Mouse (Mus musculus): ENCODE results near the gene Rgs6. TPM values are rescaled to one million over a fixed set of nuclear protein-coding genes. Genes with fewer than 3 reads are reported as not detected.

Rgs6 gene
- polyA plus RNA-seq, 1 experiment from 2014 or later, result 16.7 TPM

- Histone ChIP-seq H3K27ac (ENCODE audit: low read length) (no peak overlapping the region), H3K4me3 (replicated peaks; ENCODE audit: low read length) (no peak overlapping the region), H3K36me3 (ENCODE audit: control insufficient read depth, insufficient read depth) (no peaks in the 10 kb centered on the region), H3K9ac (replicated peaks; ENCODE audit: low read depth, low read length) (no peak overlapping the region), H3K4me2 (ENCODE audit: low read length) (no peak overlapping the region), H3K4me1 (replicated peaks; ENCODE audit: control insufficient read depth, insufficient read depth, low read length) (no peaks in the 10 kb centered on the region), H3K9me3 (ENCODE audit: control insufficient read depth, low read length) (no peaks in the 10 kb centered on the region), H3K27me3 (replicated peaks; ENCODE audit: control insufficient read depth, insufficient read depth, low read length) (no peaks in the 10 kb centered on the region)
- no peak for ATAC-seq
- 59% methylated on average over 4 of the region's 4 CpGs for WGBS
These were observed 138.2 kb downstream of the Rgs6 start for GRCm38 (mm10) chr12:82726255-82726654.

- H3K4me3 ChIP-seq (replicated peaks; ENCODE audit: low read length), result no peak overlapping the region
- H3K36me3 ChIP-seq (ENCODE audit: control insufficient read depth, insufficient read depth), result no peaks in the 10 kb centered on the region
- H3K27ac ChIP-seq (ENCODE audit: low read length), result no peak overlapping the region
- H3K9ac ChIP-seq (replicated peaks; ENCODE audit: low read depth, low read length), result no peak overlapping the region
- no peaks in the 10 kb centered on the region for H3K9me3 ChIP-seq (ENCODE audit: control insufficient read depth, low read length)
- 82% methylated on average over 7 of the region's 7 CpGs for WGBS
- H3K4me2 ChIP-seq (ENCODE audit: low read length), result no peak overlapping the region
- no peaks in the 10 kb centered on the region for H3K4me1 ChIP-seq (replicated peaks; ENCODE audit: control insufficient read depth, insufficient read depth, low read length)
- H3K27me3 ChIP-seq (replicated peaks; ENCODE audit: control insufficient read depth, insufficient read depth, low read length), result no peaks in the 10 kb centered on the region
- ATAC-seq, result no peak
These were observed 143.5 kb downstream of the Rgs6 start for GRCm38 (mm10) chr12:82731587-82731986.

GRCm38 (mm10) chr12:82742955-82743354, 154.9 kb downstream of the Rgs6 start:
- Histone ChIP-seq H3K4me3 (replicated peaks; ENCODE audit: low read length) (no peak overlapping the region), H3K4me2 (ENCODE audit: low read length) (no peak overlapping the region), H3K4me1 (replicated peaks; ENCODE audit: control insufficient read depth, insufficient read depth, low read length) (no peaks in the 10 kb centered on the region), H3K36me3 (ENCODE audit: control insufficient read depth, insufficient read depth) (no peaks in the 10 kb centered on the region), H3K9me3 (ENCODE audit: control insufficient read depth, low read length) (no peaks in the 10 kb centered on the region), H3K9ac (replicated peaks; ENCODE audit: low read depth, low read length) (no peak overlapping the region), H3K27me3 (replicated peaks; ENCODE audit: control insufficient read depth, insufficient read depth, low read length) (no peaks in the 10 kb centered on the region), H3K27ac (ENCODE audit: low read length) (no peak overlapping the region)
- 83% methylated on average over 3 of the region's 3 CpGs for WGBS
- ATAC-seq, result no peak

DNA sequence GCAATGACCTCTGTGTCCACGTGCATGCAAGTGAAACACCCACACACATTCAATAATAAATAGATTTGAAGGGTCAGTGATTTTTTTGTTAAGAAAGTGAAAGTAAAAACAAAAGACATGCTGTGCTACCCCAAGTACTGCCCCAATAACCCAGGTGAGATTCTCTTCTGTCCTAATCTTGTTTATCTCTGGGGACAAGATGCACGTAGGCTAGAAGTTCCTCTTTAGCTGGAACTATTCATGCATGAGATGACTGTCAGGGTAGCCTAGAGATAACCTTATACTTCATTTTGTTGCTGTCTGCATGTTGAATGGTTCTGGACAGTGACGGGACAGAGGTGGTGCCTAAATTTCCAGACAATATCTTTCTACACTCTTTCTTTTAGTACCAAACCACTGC, 155.9 kb downstream of the Rgs6 start:
- Histone ChIP-seq H3K4me2 (ENCODE audit: low read length) (no peak overlapping the region), H3K4me1 (replicated peaks; ENCODE audit: control insufficient read depth, insufficient read depth, low read length) (no peaks in the 10 kb centered on the region), H3K27me3 (replicated peaks; ENCODE audit: control insufficient read depth, insufficient read depth, low read length) (no peaks in the 10 kb centered on the region), H3K36me3 (ENCODE audit: control insufficient read depth, insufficient read depth) (no peaks in the 10 kb centered on the region), H3K4me3 (replicated peaks; ENCODE audit: low read length) (no peak overlapping the region), H3K27ac (ENCODE audit: low read length) (no peak overlapping the region), H3K9ac (replicated peaks; ENCODE audit: low read depth, low read length) (no peak overlapping the region), H3K9me3 (ENCODE audit: control insufficient read depth, low read length) (no peaks in the 10 kb centered on the region)
- ATAC-seq, result no peak
- 41% methylated on average over 3 of the region's 3 CpGs for WGBS

DNA sequence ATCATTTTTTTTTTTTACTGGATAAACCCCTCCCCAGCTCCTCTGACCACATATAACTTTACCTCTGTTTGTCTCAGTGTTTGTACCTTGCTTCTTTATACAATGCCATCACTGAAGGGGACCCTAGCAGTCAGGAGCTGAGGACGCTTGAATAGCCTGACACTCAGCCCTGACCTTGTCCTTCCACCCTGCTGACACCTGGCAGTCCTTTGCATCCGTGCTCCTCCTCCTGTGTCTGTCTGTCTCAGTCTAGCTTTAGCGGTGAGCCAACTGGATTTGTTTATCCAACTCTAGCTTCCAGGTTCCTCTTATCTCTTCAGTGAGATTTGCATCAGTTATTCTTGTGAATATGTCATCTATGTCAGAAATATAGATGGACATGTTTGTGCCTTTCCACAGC, 156.7 kb downstream of the Rgs6 start:
- H3K27ac ChIP-seq (ENCODE audit: low read length), result no peak overlapping the region
- 66% methylated on average over 3 of the region's 3 CpGs for WGBS
- ATAC-seq, result no peak
- no peaks in the 10 kb centered on the region for H3K27me3 ChIP-seq (replicated peaks; ENCODE audit: control insufficient read depth, insufficient read depth, low read length)
- H3K36me3 ChIP-seq (ENCODE audit: control insufficient read depth, insufficient read depth), result no peaks in the 10 kb centered on the region
- no peak overlapping the region for H3K4me2 ChIP-seq (ENCODE audit: low read length)
- H3K9me3 ChIP-seq (ENCODE audit: control insufficient read depth, low read length), result no peaks in the 10 kb centered on the region
- no peaks in the 10 kb centered on the region for H3K4me1 ChIP-seq (replicated peaks; ENCODE audit: control insufficient read depth, insufficient read depth, low read length)
- H3K9ac ChIP-seq (replicated peaks; ENCODE audit: low read depth, low read length), result no peak overlapping the region
- H3K4me3 ChIP-seq (replicated peaks; ENCODE audit: low read length), result no peak overlapping the region

DNA sequence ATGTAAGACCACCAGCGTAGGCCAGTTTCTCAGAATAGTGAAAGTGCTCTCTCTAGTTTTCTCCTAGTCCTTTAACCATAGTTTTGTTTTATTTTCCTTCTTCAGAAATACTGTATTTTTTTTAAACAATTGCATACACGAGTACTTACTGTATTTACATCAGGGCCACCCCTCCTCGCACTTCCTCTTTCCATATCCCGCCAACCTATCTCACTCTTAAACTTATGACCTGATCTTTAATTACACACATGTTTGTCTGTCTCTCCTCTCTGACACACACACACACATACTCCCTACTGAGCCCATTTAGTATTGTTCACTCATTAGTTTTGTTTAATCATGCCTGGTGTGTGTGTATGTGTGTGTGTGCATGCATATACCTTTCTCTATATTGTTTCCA, 159.0 kb downstream of the Rgs6 start:
- Histone ChIP-seq H3K9me3 (ENCODE audit: control insufficient read depth, low read length) (no peaks in the 10 kb centered on the region), H3K9ac (replicated peaks; ENCODE audit: low read depth, low read length) (no peak overlapping the region), H3K27me3 (replicated peaks; ENCODE audit: control insufficient read depth, insufficient read depth, low read length) (no peaks in the 10 kb centered on the region), H3K4me2 (ENCODE audit: low read length) (no peak overlapping the region), H3K36me3 (ENCODE audit: control insufficient read depth, insufficient read depth) (no peaks in the 10 kb centered on the region), H3K4me3 (replicated peaks; ENCODE audit: low read length) (no peak overlapping the region), H3K27ac (ENCODE audit: low read length) (no peak overlapping the region), H3K4me1 (replicated peaks; ENCODE audit: control insufficient read depth, insufficient read depth, low read length) (no peaks in the 10 kb centered on the region)
- no peak for ATAC-seq
- WGBS, result 89% methylated on average over 4 of the region's 4 CpGs

- H3K9me3 ChIP-seq (ENCODE audit: control insufficient read depth, low read length), result no peaks in the 10 kb centered on the region
- WGBS, result 75% methylated on average over 2 of the region's 2 CpGs
These were observed 163.8 kb downstream of the Rgs6 start for GRCm38 (mm10) chr12:82751846-82752245.

DNA sequence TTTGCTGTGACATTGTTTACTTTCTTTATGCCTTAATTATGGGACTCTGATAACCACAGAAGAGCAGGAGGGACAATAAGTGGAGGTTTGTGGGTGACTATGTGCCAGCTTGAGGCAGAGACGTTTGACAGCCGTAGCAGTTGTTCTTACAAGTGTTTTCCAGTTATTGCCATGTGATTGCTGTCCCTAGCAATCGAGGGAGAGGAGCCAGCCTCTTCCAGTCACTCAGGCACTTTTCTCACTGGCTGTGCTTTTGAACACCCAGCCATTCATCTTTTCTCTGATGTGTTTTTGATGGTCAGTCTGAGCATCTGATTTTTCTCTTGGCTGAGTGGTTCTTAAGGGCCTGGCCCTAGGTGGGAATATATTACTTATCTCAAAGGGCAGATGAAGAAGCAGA, 166.4 kb downstream of the Rgs6 start:
- Histone ChIP-seq H3K9ac (replicated peaks; ENCODE audit: low read depth, low read length) (no peak overlapping the region), H3K4me1 (replicated peaks; ENCODE audit: control insufficient read depth, insufficient read depth, low read length) (0 out of 2 replicates have a peak, but pooled peaks cover 5% of the 10 kb centered on the region), H3K27ac (ENCODE audit: low read length) (no peak overlapping the region), H3K36me3 (ENCODE audit: control insufficient read depth, insufficient read depth) (no peaks in the 10 kb centered on the region), H3K4me3 (replicated peaks; ENCODE audit: low read length) (no peak overlapping the region), H3K4me2 (ENCODE audit: low read length) (no peak overlapping the region), H3K27me3 (replicated peaks; ENCODE audit: control insufficient read depth, insufficient read depth, low read length) (no peaks in the 10 kb centered on the region), H3K9me3 (ENCODE audit: control insufficient read depth, low read length) (no peaks in the 10 kb centered on the region)
- no peak for ATAC-seq
- WGBS, result 22% methylated on average over 3 of the region's 3 CpGs

More at GRCm38 (mm10) chr12:82751846-82752245, 163.8 kb downstream of the Rgs6 start:
- Histone ChIP-seq H3K27ac (ENCODE audit: low read length) (no peak overlapping the region), H3K4me1 (replicated peaks; ENCODE audit: control insufficient read depth, insufficient read depth, low read length) (0 out of 2 replicates have a peak, but pooled peaks cover 5% of the 10 kb centered on the region), H3K4me3 (replicated peaks; ENCODE audit: low read length) (no peak overlapping the region), H3K9ac (replicated peaks; ENCODE audit: low read depth, low read length) (no peak overlapping the region), H3K36me3 (ENCODE audit: control insufficient read depth, insufficient read depth) (no peaks in the 10 kb centered on the region), H3K4me2 (ENCODE audit: low read length) (no peak overlapping the region), H3K27me3 (replicated peaks; ENCODE audit: control insufficient read depth, insufficient read depth, low read length) (no peaks in the 10 kb centered on the region)
- ATAC-seq, result no peak

- WGBS, result 68% methylated on average over 6 of the region's 6 CpGs
- Histone ChIP-seq H3K9me3 (ENCODE audit: control insufficient read depth, low read length) (no peaks in the 10 kb centered on the region), H3K36me3 (ENCODE audit: control insufficient read depth, insufficient read depth) (no peaks in the 10 kb centered on the region), H3K27me3 (replicated peaks; ENCODE audit: control insufficient read depth, insufficient read depth, low read length) (no peaks in the 10 kb centered on the region), H3K27ac (ENCODE audit: low read length) (no peak overlapping the region), H3K9ac (replicated peaks; ENCODE audit: low read depth, low read length) (no peak overlapping the region), H3K4me3 (replicated peaks; ENCODE audit: low read length) (no peak overlapping the region), H3K4me1 (replicated peaks; ENCODE audit: control insufficient read depth, insufficient read depth, low read length) (0 out of 2 replicates have a peak, but pooled peaks cover 5% of the 10 kb centered on the region), H3K4me2 (ENCODE audit: low read length) (no peak overlapping the region)
- ATAC-seq, result no peak
These were observed 168.7 kb downstream of the Rgs6 start for GRCm38 (mm10) chr12:82756756-82757155.

- Histone ChIP-seq H3K4me3 (replicated peaks; ENCODE audit: low read length) (no peak overlapping the region), H3K4me1 (replicated peaks; ENCODE audit: control insufficient read depth, insufficient read depth, low read length) (0 out of 2 replicates have a peak, but pooled peaks cover 5% of the 10 kb centered on the region), H3K27me3 (replicated peaks; ENCODE audit: control insufficient read depth, insufficient read depth, low read length) (no peaks in the 10 kb centered on the region), H3K9me3 (ENCODE audit: control insufficient read depth, low read length) (no peaks in the 10 kb centered on the region), H3K4me2 (ENCODE audit: low read length) (no peak overlapping the region), H3K36me3 (ENCODE audit: control insufficient read depth, insufficient read depth) (no peaks in the 10 kb centered on the region), H3K27ac (ENCODE audit: low read length) (no peak overlapping the region), H3K9ac (replicated peaks; ENCODE audit: low read depth, low read length) (no peak overlapping the region)
- WGBS, result 61% methylated on average over 1 of the region's 1 CpGs
- no peak for ATAC-seq
These were observed 169.3 kb downstream of the Rgs6 start for GRCm38 (mm10) chr12:82757367-82757766.
